Mouse (Mus musculus): ENCODE results near the gene Numb. TPM values are rescaled to one million over a fixed set of nuclear protein-coding genes. Genes with fewer than 3 reads are reported as not detected.
A peak's percentile ranks its signal among the peaks of the same experiment; 100 is the strongest.

Gene Numb
- polyA plus RNA-seq, 1 experiment from 2014 or later = 16.3 TPM

DNA sequence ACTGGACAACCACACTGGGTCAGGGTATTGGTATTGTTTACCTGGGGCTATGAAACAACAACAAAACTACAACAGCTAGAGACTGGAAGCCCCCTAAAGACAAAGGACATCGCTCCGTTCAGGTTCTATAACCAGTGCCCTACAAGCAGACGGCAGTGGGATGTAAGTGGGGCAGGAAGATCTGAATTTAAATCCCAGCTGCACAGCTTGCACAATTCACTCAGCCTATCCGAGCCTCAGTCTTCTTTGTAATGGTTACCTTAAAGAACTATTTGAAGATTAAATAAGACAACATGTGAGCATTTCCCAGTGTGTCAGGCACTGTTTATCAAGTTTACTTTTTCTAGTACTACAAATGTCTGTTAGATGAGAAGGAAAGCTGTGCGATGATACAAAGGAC, 123.4 kb downstream of the Numb start:
- Histone ChIP-seq H3K9ac (replicated peaks; ENCODE audit: low read depth, low read length) (no peak overlapping the region), H3K36me3 (ENCODE audit: control insufficient read depth, insufficient read depth) (peaks cover 15% of the 10 kb centered on the region), H3K4me1 (replicated peaks; ENCODE audit: control insufficient read depth, insufficient read depth, low read length) (0 out of 2 replicates have a peak, but pooled peaks cover 3% of the 10 kb centered on the region), H3K27me3 (replicated peaks; ENCODE audit: control insufficient read depth, insufficient read depth, low read length) (no peaks in the 10 kb centered on the region), H3K9me3 (ENCODE audit: control insufficient read depth, low read length) (no peaks in the 10 kb centered on the region), H3K4me2 (ENCODE audit: low read length) (no peak overlapping the region), H3K27ac (ENCODE audit: low read length) (no peak overlapping the region), H3K4me3 (replicated peaks; ENCODE audit: low read length) (no peak overlapping the region)
- ATAC-seq = no peak
- WGBS = 89% methylated on average over 5 of the region's 5 CpGs

DNA sequence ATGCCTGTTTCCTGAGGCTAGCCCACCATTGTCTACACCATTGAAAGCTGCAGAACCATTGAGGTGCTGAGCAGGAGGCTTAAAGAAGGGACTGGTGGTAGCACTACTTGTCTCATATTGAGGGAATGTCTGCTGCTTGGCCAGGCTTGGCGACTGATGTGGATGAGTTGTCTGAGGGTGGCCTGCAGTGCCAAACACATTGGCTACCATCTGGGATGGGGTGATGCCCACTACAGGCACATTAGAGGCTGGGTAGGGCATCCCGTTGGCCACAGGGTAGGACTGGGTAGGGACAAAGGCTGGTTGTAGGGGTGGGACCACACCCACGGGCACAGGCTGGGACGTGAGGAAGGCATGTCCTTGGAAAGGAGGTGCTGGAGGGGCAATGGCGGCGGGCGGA, 126.1 kb downstream of the Numb start:
- H3K4me3 ChIP-seq (replicated peaks; ENCODE audit: low read length) = no peak overlapping the region
- H3K9me3 ChIP-seq (ENCODE audit: control insufficient read depth, low read length) = no peaks in the 10 kb centered on the region
- WGBS = 93% methylated on average over 7 of the region's 7 CpGs
- H3K4me1 ChIP-seq (replicated peaks; ENCODE audit: control insufficient read depth, insufficient read depth, low read length) = 0 out of 2 replicates have a peak, but pooled peaks cover 4% of the 10 kb centered on the region
- no peak for ATAC-seq
- peaks cover 15% of the 10 kb centered on the region for H3K36me3 ChIP-seq (ENCODE audit: control insufficient read depth, insufficient read depth)
- no peaks in the 10 kb centered on the region for H3K27me3 ChIP-seq (replicated peaks; ENCODE audit: control insufficient read depth, insufficient read depth, low read length)
- no peak overlapping the region for H3K9ac ChIP-seq (replicated peaks; ENCODE audit: low read depth, low read length)
- no peak overlapping the region for H3K27ac ChIP-seq (ENCODE audit: low read length)
- H3K4me2 ChIP-seq (ENCODE audit: low read length) = no peak overlapping the region

DNA sequence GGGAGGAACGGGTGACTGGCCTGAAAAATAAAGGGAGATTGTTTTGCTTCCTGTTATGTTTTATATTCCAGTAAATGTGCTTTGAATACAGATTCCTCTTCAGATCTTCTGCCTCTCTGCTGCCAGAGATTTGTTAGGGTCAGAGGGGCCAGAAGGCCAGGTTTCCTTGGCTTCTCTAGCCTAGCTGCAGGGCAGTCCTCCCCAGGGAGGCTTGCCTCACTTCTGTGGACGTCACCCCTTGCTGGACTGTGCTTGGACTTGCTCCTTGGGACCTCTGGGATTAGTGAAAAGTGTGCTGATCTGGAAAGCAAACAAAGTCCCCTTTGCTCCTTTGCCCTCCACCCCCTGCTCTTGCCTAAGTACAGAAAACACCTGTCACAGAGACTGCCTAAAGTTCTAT, 126.7 kb downstream of the Numb start:
- Histone ChIP-seq H3K4me1 (replicated peaks; ENCODE audit: control insufficient read depth, insufficient read depth, low read length) (0 out of 2 replicates have a peak, but pooled peaks cover 4% of the 10 kb centered on the region), H3K9ac (replicated peaks; ENCODE audit: low read depth, low read length) (no peak overlapping the region), H3K4me2 (ENCODE audit: low read length) (no peak overlapping the region), H3K4me3 (replicated peaks; ENCODE audit: low read length) (no peak overlapping the region), H3K9me3 (ENCODE audit: control insufficient read depth, low read length) (no peaks in the 10 kb centered on the region), H3K27me3 (replicated peaks; ENCODE audit: control insufficient read depth, insufficient read depth, low read length) (no peaks in the 10 kb centered on the region), H3K27ac (ENCODE audit: low read length) (no peak overlapping the region), H3K36me3 (ENCODE audit: control insufficient read depth, insufficient read depth) (peaks cover 15% of the 10 kb centered on the region)
- no peak for ATAC-seq
- WGBS = 60% methylated on average over 2 of the region's 2 CpGs

DNA sequence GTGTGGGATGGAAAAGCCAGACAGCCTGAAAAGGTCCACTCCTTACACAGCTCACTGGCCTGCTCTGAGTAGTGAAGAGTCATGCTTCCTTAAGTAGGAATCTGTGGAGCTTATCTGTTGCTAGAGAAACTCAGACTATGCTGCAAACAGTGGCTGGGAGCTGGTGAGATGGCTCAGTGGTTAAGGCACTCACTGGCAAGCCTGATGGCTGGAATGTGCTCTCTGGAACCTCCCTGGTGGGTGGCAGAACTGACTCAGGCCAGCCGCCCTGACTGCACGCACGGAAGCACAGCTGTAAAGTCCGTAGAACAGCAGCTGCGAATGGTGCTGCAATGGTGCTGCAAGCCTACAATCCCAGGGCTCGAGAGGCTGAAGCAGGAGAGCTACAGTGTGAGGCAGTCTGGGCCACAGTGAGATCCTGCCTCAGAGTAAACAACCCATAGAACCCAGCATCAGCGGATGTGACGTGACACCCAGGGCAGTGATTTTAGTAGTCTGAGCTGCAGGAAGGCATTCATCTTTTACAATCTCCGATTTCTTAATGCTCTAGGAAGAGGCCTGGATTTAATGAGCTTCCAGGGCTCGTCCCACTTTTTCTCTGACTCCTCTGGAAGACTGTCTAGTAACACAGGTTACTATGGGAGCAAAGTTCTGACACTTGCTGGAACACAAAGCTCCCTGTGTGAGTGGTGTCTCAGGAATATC, 128.9 kb downstream of the Numb start:
- ATAC-seq = no peak
- peaks cover 6% of the 10 kb centered on the region; the same call in 1 of the 2 replicates for H3K36me3 ChIP-seq (ENCODE audit: control insufficient read depth, insufficient read depth)
- 0 out of 2 replicates have a peak, but pooled peaks cover 4% of the 10 kb centered on the region for H3K4me1 ChIP-seq (replicated peaks; ENCODE audit: control insufficient read depth, insufficient read depth, low read length)
- H3K4me3 ChIP-seq (replicated peaks; ENCODE audit: low read length) = no peak overlapping the region
- H3K9me3 ChIP-seq (ENCODE audit: control insufficient read depth, low read length) = no peaks in the 10 kb centered on the region
- H3K4me2 ChIP-seq (ENCODE audit: low read length) = no peak overlapping the region
- H3K27ac ChIP-seq (ENCODE audit: low read length) = no peak overlapping the region
- H3K27me3 ChIP-seq (replicated peaks; ENCODE audit: control insufficient read depth, insufficient read depth, low read length) = no peaks in the 10 kb centered on the region
- 78% methylated on average over 10 of the region's 10 CpGs for WGBS
- no peak overlapping the region for H3K9ac ChIP-seq (replicated peaks; ENCODE audit: low read depth, low read length)

DNA sequence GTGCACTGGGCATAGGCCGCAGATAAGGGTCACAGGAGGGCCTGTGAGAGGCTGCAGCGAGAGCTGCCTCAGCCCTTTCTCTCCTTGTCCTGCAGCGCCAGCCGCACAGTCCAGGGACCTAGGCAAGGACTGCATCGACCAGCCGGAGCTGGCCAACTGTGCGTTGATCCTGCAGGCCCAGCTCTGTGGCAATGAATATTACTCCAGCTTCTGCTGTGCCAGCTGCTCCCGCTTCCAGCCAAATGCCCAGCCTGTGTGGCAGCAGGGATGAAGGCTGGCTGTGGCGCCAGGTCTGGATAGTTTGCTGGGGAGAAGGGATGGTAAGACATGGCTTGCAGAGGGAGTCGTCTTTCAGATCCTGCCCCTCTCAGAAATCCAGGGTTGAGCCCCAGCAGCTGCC, 130.0 kb downstream of the Numb start:
- Histone ChIP-seq H3K27ac (ENCODE audit: low read length) (no peak overlapping the region), H3K9ac (replicated peaks; ENCODE audit: low read depth, low read length) (no peak overlapping the region), H3K27me3 (replicated peaks; ENCODE audit: control insufficient read depth, insufficient read depth, low read length) (no peaks in the 10 kb centered on the region), H3K4me2 (ENCODE audit: low read length) (no peak overlapping the region), H3K36me3 (ENCODE audit: control insufficient read depth, insufficient read depth) (peaks cover 6% of the 10 kb centered on the region; the same call in 1 of the 2 replicates), H3K9me3 (ENCODE audit: control insufficient read depth, low read length) (no peaks in the 10 kb centered on the region), H3K4me3 (replicated peaks; ENCODE audit: low read length) (no peak overlapping the region), H3K4me1 (replicated peaks; ENCODE audit: control insufficient read depth, insufficient read depth, low read length) (0 out of 2 replicates have a peak, but pooled peaks cover 4% of the 10 kb centered on the region)
- WGBS = 76% methylated on average over 10 of the region's 10 CpGs
- ATAC-seq = peak; percentile 33; the same call in 1 of the 2 replicates

- H3K4me2 ChIP-seq (ENCODE audit: low read length) = no peak overlapping the region
- 0 out of 2 replicates have a peak, but pooled peaks cover 4% of the 10 kb centered on the region for H3K4me1 ChIP-seq (replicated peaks; ENCODE audit: control insufficient read depth, insufficient read depth, low read length)
- H3K9me3 ChIP-seq (ENCODE audit: control insufficient read depth, low read length) = no peaks in the 10 kb centered on the region
- no peak for ATAC-seq
- 88% methylated on average over 4 of the region's 4 CpGs for WGBS
- H3K4me3 ChIP-seq (replicated peaks; ENCODE audit: low read length) = no peak overlapping the region
- H3K36me3 ChIP-seq (ENCODE audit: control insufficient read depth, insufficient read depth) = peaks cover 6% of the 10 kb centered on the region; the same call in 1 of the 2 replicates
- H3K9ac ChIP-seq (replicated peaks; ENCODE audit: low read depth, low read length) = no peak overlapping the region
- H3K27me3 ChIP-seq (replicated peaks; ENCODE audit: control insufficient read depth, insufficient read depth, low read length) = no peaks in the 10 kb centered on the region
- H3K27ac ChIP-seq (ENCODE audit: low read length) = no peak overlapping the region
These were observed 131.0 kb downstream of the Numb start for GRCm38 (mm10) chr12:83790749-83791148.

GRCm38 (mm10) chr12:83789781-83790140, 132.0 kb downstream of the Numb start:
- no peaks in the 10 kb centered on the region for H3K9me3 ChIP-seq (ENCODE audit: control insufficient read depth, low read length)
- no peak overlapping the region for H3K4me2 ChIP-seq (ENCODE audit: low read length)
- H3K27ac ChIP-seq (ENCODE audit: low read length) = no peak overlapping the region
- no peak for ATAC-seq
- no peak overlapping the region for H3K4me3 ChIP-seq (replicated peaks; ENCODE audit: low read length)
- no peaks in the 10 kb centered on the region for H3K36me3 ChIP-seq (ENCODE audit: control insufficient read depth, insufficient read depth)
- H3K9ac ChIP-seq (replicated peaks; ENCODE audit: low read depth, low read length) = no peak overlapping the region
- 0 out of 2 replicates have a peak, but pooled peaks cover 4% of the 10 kb centered on the region for H3K4me1 ChIP-seq (replicated peaks; ENCODE audit: control insufficient read depth, insufficient read depth, low read length)
- no peaks in the 10 kb centered on the region for H3K27me3 ChIP-seq (replicated peaks; ENCODE audit: control insufficient read depth, insufficient read depth, low read length)
- whole genome bisulfite sequencing = 60% methylated on average over 4 of the region's 4 CpGs

- 88% methylated on average over 17 of the region's 17 CpGs for WGBS
These were observed 132.5 kb downstream of the Numb start for GRCm38 (mm10) chr12:83789051-83789780.

GRCm38 (mm10) chr12:83785305-83785704, 136.4 kb downstream of the Numb start:
- Histone ChIP-seq H3K9me3 (ENCODE audit: control insufficient read depth, low read length) (no peaks in the 10 kb centered on the region), H3K36me3 (ENCODE audit: control insufficient read depth, insufficient read depth) (no peaks in the 10 kb centered on the region), H3K27ac (ENCODE audit: low read length) (no peak overlapping the region), H3K4me3 (replicated peaks; ENCODE audit: low read length) (no peak overlapping the region), H3K4me1 (replicated peaks; ENCODE audit: control insufficient read depth, insufficient read depth, low read length) (no peaks in the 10 kb centered on the region), H3K9ac (replicated peaks; ENCODE audit: low read depth, low read length) (no peak overlapping the region), H3K27me3 (replicated peaks; ENCODE audit: control insufficient read depth, insufficient read depth, low read length) (no peaks in the 10 kb centered on the region), H3K4me2 (ENCODE audit: low read length) (no peak overlapping the region)
- no peak for ATAC-seq
- 28% methylated on average over 4 of the region's 4 CpGs for WGBS

More at GRCm38 (mm10) chr12:83789051-83789780, 132.5 kb downstream of the Numb start:
- Histone ChIP-seq H3K27ac (ENCODE audit: low read length) (no peak overlapping the region), H3K27me3 (replicated peaks; ENCODE audit: control insufficient read depth, insufficient read depth, low read length) (no peaks in the 10 kb centered on the region), H3K36me3 (ENCODE audit: control insufficient read depth, insufficient read depth) (no peaks in the 10 kb centered on the region), H3K4me2 (ENCODE audit: low read length) (no peak overlapping the region), H3K4me3 (replicated peaks; ENCODE audit: low read length) (no peak overlapping the region), H3K9ac (replicated peaks; ENCODE audit: low read depth, low read length) (no peak overlapping the region), H3K9me3 (ENCODE audit: control insufficient read depth, low read length) (no peaks in the 10 kb centered on the region), H3K4me1 (replicated peaks; ENCODE audit: control insufficient read depth, insufficient read depth, low read length) (0 out of 2 replicates have a peak, but pooled peaks cover 4% of the 10 kb centered on the region)
- ATAC-seq = no peak
